Mouse (Mus musculus) MEL (cell line): ENCODE results near the gene Ecel1. TPM values are rescaled to one million over a fixed set of nuclear protein-coding genes. Genes with fewer than 3 reads are reported as not detected.

Experiments
- DNase-seq: peaks from one replicate; pipeline ENCODE4 v3.0.0; 2011; ENCODE audit warnings: low read depth, low spot score
- H3K27ac ChIP-seq: 2 replicates; pipeline ENCODE4 v1.5.1; 2012; ENCODE audit warnings: low read depth, mild to moderate bottlenecking, control low read depth, low read length, moderate library complexity; ENCODE audit not compliant: control insufficient read depth
- H3K27me3 ChIP-seq, 2 experiments: fragments of 150-350 bp in 1 of 2; sonication (generic) in 1 of 2; 2 replicates each; pipeline ENCODE4 v1.6.1; 2012; ENCODE audit warnings: low read length in 2 of 2, mild to moderate bottlenecking in 2 of 2, improper control_type of control experiment in 1 of 2, moderate library complexity in 1 of 2; ENCODE audit not compliant: insufficient read depth in 2 of 2, control insufficient read depth in 1 of 2
- H3K36me3 ChIP-seq, 2 experiments: 2 replicates each; pipeline ENCODE4 v1.6.1; 2012 to 2014; ENCODE audit warnings: low read length in 2 of 2, improper control_type of control experiment in 1 of 2, inconsistent platforms in 1 of 2, mild to moderate bottlenecking in 1 of 2; ENCODE audit not compliant: insufficient read depth in 2 of 2, control insufficient read depth in 1 of 2
- H3K4me1 ChIP-seq, 2 experiments: fragments of 150-350 bp in 1 of 2; sonication (generic) in 1 of 2; 2 replicates each; pipeline ENCODE4 v1.6.1; 2012; ENCODE audit warnings: low read length in 2 of 2, improper control_type of control experiment in 1 of 2, mild to moderate bottlenecking in 1 of 2; ENCODE audit not compliant: insufficient read depth in 2 of 2, control insufficient read depth in 1 of 2
- H3K4me3 ChIP-seq, 2 experiments: fragments of 150-350 bp in 1 of 2; sonication (generic) in 1 of 2; 2 replicates each; pipeline ENCODE4 v1.5.1; 2012; ENCODE audit warnings: low read depth in 2 of 2, low read length in 2 of 2, mild to moderate bottlenecking in 2 of 2, moderate library complexity in 2 of 2, control low read depth in 1 of 2, improper control_type of control experiment in 1 of 2; ENCODE audit not compliant: control insufficient read depth in 1 of 2, insufficient read depth in 1 of 2
- H3K79me2 ChIP-seq: 2 replicates; pipeline ENCODE4 v1.6.1; 2012; ENCODE audit warnings: mild to moderate bottlenecking, low read length, moderate library complexity; ENCODE audit not compliant: control insufficient read depth, poor library complexity, insufficient read depth
- H3K9ac ChIP-seq: 2 replicates; pipeline ENCODE4 v1.6.1; 2012; ENCODE audit warnings: low read depth, mild to moderate bottlenecking, control low read depth, low read length, moderate library complexity; ENCODE audit not compliant: control insufficient read depth, poor library complexity, severe bottlenecking
- H3K9me3 ChIP-seq: fragments of 150-350 bp; sonication (generic); replicated peaks from 2 replicates; pipeline ENCODE4 v1.6.1; 2012; ENCODE audit warnings: mild to moderate bottlenecking, low read length, improper control_type of control experiment, moderate library complexity; ENCODE audit not compliant: insufficient read depth
- BHLHE40 ChIP-seq: IDR thresholded peaks from 2 replicates; pipeline ENCODE4 v1.6.1; 2012; ENCODE audit warnings: low read depth, mild to moderate bottlenecking, inconsistent platforms, low read length, improper control_type of control experiment, borderline replicate concordance
- CHD1 ChIP-seq: IDR thresholded peaks from 2 replicates; pipeline ENCODE4 v1.6.1; 2012; ENCODE audit warnings: low read depth, mild to moderate bottlenecking, inconsistent platforms, low read length, improper control_type of control experiment
- CTCF ChIP-seq, 3 experiments: IDR thresholded peaks in 2 of 3; conservative IDR thresholded peaks in 1 of 3; 2 replicates each; pipeline ENCODE4 v1.5.1; 2011 to 2012; ENCODE audit warnings: low read length in 3 of 3, low read depth in 2 of 3, mild to moderate bottlenecking in 2 of 3, improper control_type of control experiment in 1 of 3, inconsistent platforms in 1 of 3, mixed read lengths in 1 of 3, moderate library complexity in 1 of 3; ENCODE audit not compliant: control insufficient read depth in 1 of 3, insufficient read depth in 1 of 3, poor library complexity in 1 of 3, severe bottlenecking in 1 of 3
- E2F4 ChIP-seq: IDR thresholded peaks from 2 replicates; pipeline ENCODE4 v1.6.1; 2011; ENCODE audit warnings: low read depth, low read length, improper control_type of control experiment, borderline replicate concordance
- ELF1 ChIP-seq: IDR thresholded peaks from 2 replicates; pipeline ENCODE4 v1.6.1; 2014; ENCODE audit warnings: low read depth, mild to moderate bottlenecking, inconsistent platforms, low read length, improper control_type of control experiment, moderate library complexity
- EP300 ChIP-seq, 2 experiments: IDR thresholded peaks; 2 replicates each; pipeline ENCODE4 v1.6.1; 2011; ENCODE audit warnings: improper control_type of control experiment in 2 of 2, low read length in 2 of 2, low read depth in 1 of 2, mild to moderate bottlenecking in 1 of 2
- ETS1 ChIP-seq: IDR thresholded peaks from 2 replicates; pipeline ENCODE4 v1.6.1; 2012; ENCODE audit warnings: low read depth, mild to moderate bottlenecking, inconsistent platforms, low read length, improper control_type of control experiment, moderate library complexity
- HCFC1 ChIP-seq: IDR thresholded peaks from 2 replicates; pipeline ENCODE4 v1.6.1; 2012; ENCODE audit warnings: low read depth, mild to moderate bottlenecking, inconsistent platforms, low read length, improper control_type of control experiment, moderate library complexity
- JUND ChIP-seq: IDR thresholded peaks from 2 replicates; pipeline ENCODE4 v1.6.1; 2011; ENCODE audit warnings: low read depth, mild to moderate bottlenecking, improper control_type of control experiment, low read length
- MAX ChIP-seq: IDR thresholded peaks from 2 replicates; pipeline ENCODE4 v1.6.1; 2011; ENCODE audit warnings: low read length, improper control_type of control experiment
- MAZ ChIP-seq: IDR thresholded peaks from 2 replicates; pipeline ENCODE4 v1.6.1; 2012; ENCODE audit warnings: low read depth, mild to moderate bottlenecking, inconsistent platforms, low read length, improper control_type of control experiment
- MYB ChIP-seq: IDR thresholded peaks from 2 replicates; pipeline ENCODE4 v1.6.1; 2011; ENCODE audit warnings: mild to moderate bottlenecking, low read depth, low read length, improper control_type of control experiment
- MYC ChIP-seq: IDR thresholded peaks from 2 replicates; pipeline ENCODE4 v1.6.1; 2011; ENCODE audit warnings: low read depth, mild to moderate bottlenecking, low read length, improper control_type of control experiment, moderate library complexity
- NRF1 ChIP-seq: IDR thresholded peaks from 2 replicates; pipeline ENCODE4 v1.6.1; 2014; ENCODE audit warnings: low read depth, mild to moderate bottlenecking, inconsistent platforms, low read length, improper control_type of control experiment, moderate library complexity; ENCODE audit not compliant: poor library complexity, insufficient read depth, severe bottlenecking
- POLR2AphosphoS2 ChIP-seq: IDR thresholded peaks from 2 replicates; pipeline ENCODE4 v1.6.1; 2011; ENCODE audit warnings: low read length, improper control_type of control experiment
- POLR2AphosphoS5 ChIP-seq: IDR thresholded peaks from 2 replicates; pipeline ENCODE4 v1.6.1; 2012; ENCODE audit warnings: low read depth, borderline replicate concordance, mild to moderate bottlenecking, inconsistent platforms, low read length, moderate library complexity, mixed read lengths
- RCOR1 ChIP-seq: IDR thresholded peaks from 2 replicates; pipeline ENCODE4 v1.6.1; 2012; ENCODE audit warnings: low read depth, mild to moderate bottlenecking, inconsistent platforms, low read length, improper control_type of control experiment
- TBP ChIP-seq: IDR thresholded peaks from 2 replicates; pipeline ENCODE4 v1.8.0; 2011; ENCODE audit warnings: low read depth, low read length, improper control_type of control experiment
- TCF12 ChIP-seq: IDR thresholded peaks from 2 replicates; pipeline ENCODE4 v1.6.1; 2014; ENCODE audit warnings: low read depth, mild to moderate bottlenecking, inconsistent platforms, low read length, improper control_type of control experiment, moderate library complexity
- USF2 ChIP-seq, 2 experiments: IDR thresholded peaks; 2 replicates each; pipeline ENCODE4 v1.6.1; 2011 to 2012; ENCODE audit warnings: improper control_type of control experiment in 2 of 2, low read length in 2 of 2, borderline replicate concordance in 1 of 2, inconsistent platforms in 1 of 2, low read depth in 1 of 2, mild to moderate bottlenecking in 1 of 2; ENCODE audit not compliant: insufficient read depth in 1 of 2
- ZC3H11A ChIP-seq: IDR thresholded peaks from 2 replicates; pipeline ENCODE4 v1.6.1; 2012; ENCODE audit warnings: low read depth, mild to moderate bottlenecking, inconsistent platforms, low read length, improper control_type of control experiment
- ZMIZ1 ChIP-seq: IDR thresholded peaks from 2 replicates; pipeline ENCODE4 v1.6.1; 2012; ENCODE audit warnings: low read depth, mild to moderate bottlenecking, inconsistent platforms, low read length, improper control_type of control experiment, moderate library complexity
- ZNF384 ChIP-seq: IDR thresholded peaks from 2 replicates; pipeline ENCODE4 v1.6.1; 2012; ENCODE audit warnings: low read depth, mild to moderate bottlenecking, inconsistent platforms, low read length, improper control_type of control experiment
- polyA plus RNA-seq, 2 experiments: library from polyadenylated mRNA; stranded (reverse) in 1 of 2; unstranded in 1 of 2; fragments of >175 nt in 1 of 2; fragments of >200 nt in 1 of 2; gene quantifications; 2 replicates each; pipeline versions ENCODE4 v1.2.1 to v1.2.4; 2012; ENCODE audit warnings: low replicate concordance in 2 of 2, low read depth in 1 of 2; ENCODE audit not compliant: insufficient read length in 2 of 2, insufficient read depth in 1 of 2, missing spikeins in 1 of 2
- total RNA-seq: library from RNA; depleted of rRNA; stranded (reverse); fragments of 300-350 nt; gene quantifications from 2 replicates; pipeline ENCODE4 v1.2.3, GENCODE M21; 2012

Ecel1 gene
- total and polyA plus RNA-seq, 3 experiments: 0.73 to 4.8 TPM; not detected in 1

DNA sequence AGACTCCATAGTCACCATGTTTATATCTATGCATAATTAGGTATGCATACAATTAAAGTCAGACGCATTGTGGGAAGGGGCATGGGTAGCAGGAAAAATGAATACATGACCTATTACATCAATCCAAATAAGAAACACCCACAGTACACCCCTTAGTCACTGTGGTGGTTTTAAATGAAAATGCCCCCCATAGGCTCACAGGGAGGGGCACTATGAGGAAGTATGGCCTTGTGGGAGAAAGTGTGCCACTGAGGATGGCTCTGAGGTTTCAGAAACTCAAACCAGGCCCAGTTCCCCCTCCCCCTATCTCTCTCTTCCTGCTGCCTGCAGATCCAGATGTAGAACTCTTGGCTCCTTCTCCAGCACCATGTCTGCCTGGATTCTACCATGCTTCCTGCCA is 52.4 kb downstream of the Ecel1 start:
- Histone ChIP-seq H3K9ac (no peak overlapping the region), H3K36me3 (no peaks in the 10 kb centered on the region), H3K9me3 (no peaks in the 10 kb centered on the region), H3K27me3 (no peaks in the 10 kb centered on the region; a peak in 1 of 4 replicates), H3K27ac (no peak overlapping the region), H3K4me1 (no peaks in the 10 kb centered on the region; a peak in 1 of 4 replicates), H3K4me3 (no peak overlapping the region), H3K79me2 (no peaks in the 10 kb centered on the region)
- TF ChIP-seq USF2 (IDR thresholded peaks at IDR 0.05; ENCODE audit: borderline replicate concordance in 1 of 2, insufficient read depth in 1 of 2, low read depth in 1 of 2, low read length in 2 of 2) (no peak), MAX (no peak), BHLHE40 (no peak), CHD1 (no peak), MYC (no peak), ZNF384 (no peak), RCOR1 (no peak), CTCF (IDR thresholded peaks at IDR 0.05 in 2 of 3, conservative IDR thresholded peaks at IDR 0.05 in 1 of 3; ENCODE audit: control insufficient read depth in 1 of 3, insufficient read depth in 1 of 3, low read depth in 2 of 3, low read length in 3 of 3, poor library complexity in 1 of 3, severe bottlenecking in 1 of 3) (no peak), TBP (no peak), ELF1 (no peak), POLR2AphosphoS5 (no peak), EP300 (IDR thresholded peaks at IDR 0.05; ENCODE audit: low read depth in 1 of 2, low read length in 2 of 2) (no peak), ETS1 (no peak), MAZ (no peak), NRF1 (no peak), MYB (no peak), ZC3H11A (no peak), ZMIZ1 (no peak), POLR2AphosphoS2 (no peak), JUND (no peak)
- DNase-seq: no peak

DNA sequence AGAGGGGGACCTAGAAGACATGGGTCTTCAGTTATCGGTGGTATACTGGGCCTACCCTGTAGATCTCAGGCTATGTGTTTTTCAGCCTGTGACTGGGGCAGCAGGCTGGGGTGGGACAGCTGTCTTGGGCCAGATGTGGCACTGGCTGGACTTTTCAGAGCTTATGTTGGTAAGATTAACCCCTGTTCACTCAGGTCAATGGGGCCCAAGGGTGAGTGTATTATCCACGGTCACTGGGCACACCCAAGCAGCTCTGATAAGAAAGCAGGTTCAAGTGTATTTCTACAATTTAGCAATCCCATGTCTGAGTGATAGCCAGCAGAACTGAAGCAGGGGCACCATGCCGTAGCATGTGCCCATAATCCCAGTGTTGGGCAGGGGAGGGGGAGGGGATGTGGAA is 54.2 kb downstream of the Ecel1 start:
- H3K4me1 ChIP-seq: no peaks in the 10 kb centered on the region; a peak in 1 of 4 replicates
- no peaks in the 10 kb centered on the region for H3K79me2 ChIP-seq
- no peak for TF ChIP-seq MYB
- TF ChIP-seq E2F4: no peak
- no peak for TF ChIP-seq HCFC1
- TF ChIP-seq TCF12: no peak
- TF ChIP-seq CHD1: no peak
- TF ChIP-seq, all 39 proteins: peak for 0
- no peak for DNase-seq
- Histone ChIP-seq H3K9ac (no peak overlapping the region), H3K36me3 (no peaks in the 10 kb centered on the region), H3K27ac (no peak overlapping the region), H3K9me3 (no peaks in the 10 kb centered on the region), H3K4me3 (no peak overlapping the region), H3K27me3 (no peaks in the 10 kb centered on the region; a peak in 1 of 4 replicates)
